Mouse (Mus musculus): ENCODE data around the gene Adgrb3.
"Not testable (repeated sequence)": the region's sequence is repeated elsewhere in the genome, so short reads cannot be mapped to it uniquely, and the experiment has no call there.

The Adgrb3 gene

DNA sequence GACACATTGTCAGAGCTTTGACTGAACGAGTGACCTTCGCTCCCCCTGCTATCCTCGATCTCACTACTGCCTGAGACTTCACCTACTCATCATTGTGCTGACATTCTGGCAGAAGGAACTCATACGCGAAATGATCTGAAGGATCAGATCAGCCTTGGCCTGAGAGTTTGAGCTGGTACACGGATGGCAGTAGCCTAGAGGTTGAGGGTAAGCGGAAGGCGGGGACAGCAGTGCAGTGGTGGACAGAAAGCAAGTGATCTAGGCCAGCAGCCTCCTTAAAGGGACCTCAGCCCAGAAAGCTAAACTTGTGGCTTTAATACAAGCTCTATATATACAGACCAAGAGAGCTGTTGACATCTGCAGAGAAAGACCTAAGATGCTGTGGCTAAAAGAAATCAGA is 811.7 kb downstream of the Adgrb3 start:
- intact Hi-C loops (cut with DNase I): not testable (repeated sequence)
